Mouse (Mus musculus) megakaryocyte progenitor cell, adult 5-6 weeks (primary cell): ENCODE measurements around the gene Gm20835. TPM values are rescaled to one million over a fixed set of nuclear protein-coding genes. Genes with fewer than 3 reads are reported as not detected.
"Not testable (repeated sequence)": the region's sequence is repeated elsewhere in the genome, so short reads cannot be mapped to it uniquely, and the experiment has no call there.

Experiments used
- ATAC-seq: replicated peaks from 2 replicates; pipeline ENCODE4 v1.8.0; 2016; ENCODE audit warnings: mild to moderate bottlenecking, moderate TSS enrichment, inconsistent platforms; ENCODE audit not compliant: poor library complexity
- total RNA-seq, 2 experiments: library from RNA; stranded (forward) in 1 of 2; stranded (reverse) in 1 of 2; fragments of 157-497, 149-512 nt in 1 of 2; fragments of 200-1000 nt in 1 of 2; gene quantifications; 2 replicates each; pipeline versions ENCODE4 v1.2.3 to v1.2.4; 2015 to 2017

The Gm20835 gene
- not detected in 2 replicates for total RNA-seq (2015)
- not detected in 2 replicates for total RNA-seq (2017)

DNA sequence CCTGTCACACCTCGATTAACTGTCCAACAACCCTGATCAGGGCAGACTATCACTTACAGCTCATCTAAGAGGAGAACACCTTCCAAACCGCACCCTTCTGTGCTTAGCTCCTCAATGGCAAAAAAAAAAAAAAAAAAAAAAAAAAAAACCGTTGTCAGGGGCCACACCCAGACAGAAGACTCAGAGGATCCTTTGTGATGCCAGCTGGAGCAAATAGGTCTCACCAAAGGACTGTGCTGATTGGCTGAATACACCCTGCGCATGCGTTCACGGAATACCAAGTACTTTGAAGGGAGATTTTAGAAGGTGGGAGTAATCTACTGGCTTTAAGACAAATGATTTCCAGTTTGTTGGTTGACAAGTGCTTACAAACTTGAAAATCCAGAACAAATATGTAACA is at the start of gene Gm20835:
Gene Gm20835, minus strand, starts transcription at position 101 of the 400 bp plus-strand sequence.
- not testable (repeated sequence) for ATAC-seq
